Comparison of ENCODE assay signal across 8 mouse cellular contexts in genomic region chr1:133434756-133435112, GRCm38 (mm10). TPM values are rescaled to one million over a fixed set of nuclear protein-coding genes. Genes with fewer than 3 reads are reported as not detected.
DNase-seq lines count a peak whose midpoint lies in the region; ATAC-seq and TF ChIP-seq lines count a peak whose summit lies in the region.

No protein-coding gene starts in this region.

- no peak overlapping the region for H3K27ac ChIP-seq in heart, embryonic 13.5 days (replicated peaks)
- peak overlapping the region; percentile 65 for H3K27ac ChIP-seq in forebrain, embryonic 14.5 days (ENCODE audit: low read depth, low read length)
- H3K27ac ChIP-seq in liver, embryonic 12.5 days = no peak overlapping the region

- TF ChIP-seq CTCF in E14TG2a.4 (conservative IDR thresholded peaks at IDR 0.05; ENCODE audit: low read length) = no peak

- peak overlapping the region; percentile 41 for H3K4me3 ChIP-seq in heart, embryonic 13.5 days
- peak overlapping the region; percentile 58 for H3K4me3 ChIP-seq in E14TG2a.4 (replicated peaks; ENCODE audit: low read length)
- no peak overlapping the region for H3K4me3 ChIP-seq in forebrain, embryonic 14.5 days (ENCODE audit: low read depth, low read length)
- no peak overlapping the region for H3K4me3 ChIP-seq in liver, embryonic 12.5 days

- 15% methylated on average over 10 of the region's 10 CpGs for WGBS in heart, embryonic 13.5 days
- WGBS in forebrain, embryonic 14.5 days = 3% methylated on average over 10 of the region's 10 CpGs
- 29% methylated on average over 10 of the region's 10 CpGs for WGBS in liver, embryonic 12.5 days (ENCODE audit: insufficient replicate concordance)

- no peaks in the 10 kb centered on the region for H3K36me3 ChIP-seq in heart, embryonic 13.5 days
- H3K36me3 ChIP-seq in E14TG2a.4 (ENCODE audit: insufficient read depth, low read length) = no peaks in the 10 kb centered on the region
- no peaks in the 10 kb centered on the region for H3K36me3 ChIP-seq in forebrain, embryonic 14.5 days (ENCODE audit: control insufficient read depth, insufficient read depth, low read length)
- no peaks in the 10 kb centered on the region for H3K36me3 ChIP-seq in liver, embryonic 12.5 days

- peaks cover 7% of the 10 kb centered on the region for H3K9me3 ChIP-seq in heart, embryonic 13.5 days
- peaks cover 7% of the 10 kb centered on the region for H3K9me3 ChIP-seq in E14TG2a.4 (ENCODE audit: low read length)
- no peaks in the 10 kb centered on the region for H3K9me3 ChIP-seq in forebrain, embryonic 14.5 days (replicated peaks; ENCODE audit: control insufficient read depth, low read length)
- peaks cover 2% of the 10 kb centered on the region; the same call in 1 of the 2 replicates for H3K9me3 ChIP-seq in liver, embryonic 12.5 days (replicated peaks)

- H3K9ac ChIP-seq in heart, embryonic 13.5 days = peak overlapping the region; percentile 73
- H3K9ac ChIP-seq in forebrain, embryonic 14.5 days (ENCODE audit: low read length) = no peak overlapping the region; the same call in 1 of the 2 replicates
- no peak overlapping the region for H3K9ac ChIP-seq in liver, embryonic 12.5 days

- ATAC-seq in heart, embryonic 13.5 days (ENCODE audit: extremely low read depth, insufficient number of reproducible peaks, low FRiP score, low TSS enrichment) = no peak
- ATAC-seq in forebrain, embryonic 14.5 days = peak; percentile 49; the same call in 1 of the 2 replicates
- ATAC-seq in liver, embryonic 12.5 days = no peak
- no peak for ATAC-seq in cerebellum, adult (ENCODE audit: insufficient number of reproducible peaks, low FRiP score, low TSS enrichment)

- H3K27me3 ChIP-seq in heart, embryonic 13.5 days (replicated peaks) = 0 out of 2 replicates have a peak, but pooled peaks cover 2% of the 10 kb centered on the region
- no peaks in the 10 kb centered on the region for H3K27me3 ChIP-seq in E14TG2a.4 (ENCODE audit: insufficient read depth, low read length)
- H3K27me3 ChIP-seq in forebrain, embryonic 14.5 days (replicated peaks; ENCODE audit: control insufficient read depth, insufficient read depth, low read length) = no peaks in the 10 kb centered on the region
- 0 out of 2 replicates have a peak, but pooled peaks cover 8% of the 10 kb centered on the region for H3K27me3 ChIP-seq in liver, embryonic 12.5 days (replicated peaks)

- H3K4me1 ChIP-seq in heart, embryonic 13.5 days = peaks cover 18% of the 10 kb centered on the region
- H3K4me1 ChIP-seq in E14TG2a.4 (replicated peaks; ENCODE audit: low read depth, low read length) = peaks cover 78% of the 10 kb centered on the region
- peaks cover 11% of the 10 kb centered on the region for H3K4me1 ChIP-seq in forebrain, embryonic 14.5 days (ENCODE audit: control insufficient read depth, insufficient read depth, low read length)
- peaks cover 7% of the 10 kb centered on the region; the same call in 1 of the 2 replicates for H3K4me1 ChIP-seq in liver, embryonic 12.5 days

- no peak for DNase-seq in heart, adult 18-20 months
- DNase-seq in forebrain, embryonic 14.5 days (ENCODE audit: low spot score) = no peak
- DNase-seq in adrenal gland, postnatal 10 days = no peak
- DNase-seq in right cerebral cortex, postnatal 4 days = no peak

- H3K4me2 ChIP-seq in heart, embryonic 13.5 days = peak overlapping the region; percentile 63
- H3K4me2 ChIP-seq in forebrain, embryonic 14.5 days (ENCODE audit: low read length) = peak overlapping the region; percentile 40
- H3K4me2 ChIP-seq in liver, embryonic 12.5 days = peak overlapping the region; percentile 27

RNA-seq across cellular contexts. Expression of gene Sox13, which starts 10.6 kb away (rescaled TPM):
- polyA plus RNA-seq in heart, embryonic 13.5 days (2015; fragmentation: Nextera tagmentation; extraction: Ambion mirVana) = 4.3 and 4.9 TPM in 2 replicates
- 10 to 100 TPM in 1 of 2 experiments, 1 to 10 TPM in 1; 9.8 to 10.8 TPM for total RNA-seq in heart, adult 18-20 months (2021)
- 4.2 and 4.3 TPM in 2 replicates for polyA plus RNA-seq in forebrain, embryonic 14.5 days (2014; fragmentation: Nextera tagmentation; extraction: Ambion mirVana)
- polyA plus RNA-seq in liver, embryonic 12.5 days (2016; fragmentation: Nextera tagmentation; extraction: Ambion mirVana) = 3.4 and 3.7 TPM in 2 replicates
- total RNA-seq in adrenal gland, postnatal 10 days (2021) = 10 to 100 TPM; 18.5 to 23.2 TPM

Comparison
In these comparisons a context has a peak if more than half of its experiments do, and no peak if none do; other contexts are left out.
1. H3K4me3 ChIP-seq: peak in heart, embryonic 13.5 days (single experiment) and E14TG2a.4 (single experiment); none in forebrain, embryonic 14.5 days (single experiment) and liver, embryonic 12.5 days (single experiment).
2. Peak in every context shown above with its lines, with median percentiles within 50 percentile points of each other: H3K4me2 ChIP-seq.